Mouse (Mus musculus) ES-Bruce4 (cell line): ENCODE measurements around the gene Smg1.

Experiments
- CTCF ChIP-seq: IDR thresholded peaks from one replicate; pipeline ENCODE4 v1.8.1; 2011; ENCODE audit warnings: low read depth, low read length
- EP300 ChIP-seq: IDR thresholded peaks from 2 replicates; pipeline ENCODE4 v1.6.1; 2011; ENCODE audit warnings: low read depth, low read length; ENCODE audit not compliant: insufficient read depth
- POLR2A ChIP-seq: IDR thresholded peaks from one replicate; pipeline ENCODE4 v1.8.1; 2011; ENCODE audit warnings: low read length; ENCODE audit not compliant: insufficient read depth

GRCm38 (mm10) chr7:118104458-118105052, 138.9 kb downstream of the Smg1 start:
- TF ChIP-seq CTCF (no peak), EP300 (no peak), POLR2A (no peak)
